Mouse (Mus musculus) layer of hippocampus, postnatal 14 days (tissue): ENCODE data around the gene Kcnq2. TPM values are rescaled to one million over a fixed set of nuclear protein-coding genes. Genes with fewer than 3 reads are reported as not detected.

Experiments used
- DNase-seq, 2 experiments: peaks; one replicate each; pipeline ENCODE4 v3.0.0; 2021 to 2022; ENCODE audit warnings: low spot score in 2 of 2, mixed read lengths in 1 of 2
- total RNA-seq, 2 experiments: library from RNA; stranded (reverse); gene quantifications; 2 replicates each; pipeline ENCODE4 v1.2.3; 2021

The Kcnq2 gene
- total RNA-seq, 2 experiments from 2014 or later = 228 to 235 TPM

GRCm38 (mm10) chr2:181148318-181148955 lies 13.3 kb upstream of the Kcnq2 start:
- no peak for DNase-seq

- no peak for DNase-seq
Observed at GRCm38 (mm10) chr2:181147546-181148317, 12.6 kb upstream of the Kcnq2 start.

- DNase-seq = no peak
Observed at GRCm38 (mm10) chr2:181146976-181147545, 12.0 kb upstream of the Kcnq2 start.

GRCm38 (mm10) chr2:181144675-181145074 lies 9.6 kb upstream of the Kcnq2 start:
- no peak for DNase-seq

- DNase-seq = no peak
Observed at GRCm38 (mm10) chr2:181143509-181144276, 8.6 kb upstream of the Kcnq2 start.

GRCm38 (mm10) chr2:181142703-181143135 lies 7.6 kb upstream of the Kcnq2 start:
- DNase-seq = no peak

- DNase-seq = no peak
Observed at GRCm38 (mm10) chr2:181139641-181140193, 4.6 kb upstream of the Kcnq2 start.

- DNase-seq = no peak
Observed at GRCm38 (mm10) chr2:181136934-181137333, 1.8 kb upstream of the Kcnq2 start.

GRCm38 (mm10) chr2:181135446-181135818 lies 332 bp upstream of the Kcnq2 start:
- no peak for DNase-seq

GRCm38 (mm10) chr2:181133837-181134590 lies 1.1 kb downstream of the Kcnq2 start:
- peak in 1 of 2 experiments; percentile 61 for DNase-seq

- no peak for DNase-seq
Observed at GRCm38 (mm10) chr2:181130245-181130644, 4.9 kb downstream of the Kcnq2 start.

- DNase-seq = peak in 1 of 2 experiments; percentile 57
Observed at GRCm38 (mm10) chr2:181128963-181129362, 6.1 kb downstream of the Kcnq2 start.

GRCm38 (mm10) chr2:181127786-181128185 lies 7.3 kb downstream of the Kcnq2 start:
- no peak for DNase-seq

GRCm38 (mm10) chr2:181125726-181126455 lies 9.2 kb downstream of the Kcnq2 start:
- no peak for DNase-seq

GRCm38 (mm10) chr2:181122642-181123041 lies 12.5 kb downstream of the Kcnq2 start:
- DNase-seq = no peak

GRCm38 (mm10) chr2:181120922-181121449 lies 14.1 kb downstream of the Kcnq2 start:
- DNase-seq = no peak

GRCm38 (mm10) chr2:181119952-181120351 lies 15.1 kb downstream of the Kcnq2 start:
- peak; percentile 46 to 74 for DNase-seq

- no peak for DNase-seq
Observed at GRCm38 (mm10) chr2:181116436-181116835, 18.7 kb downstream of the Kcnq2 start.

- DNase-seq = no peak
Observed at GRCm38 (mm10) chr2:181115367-181115766, 19.7 kb downstream of the Kcnq2 start.
